Mouse (Mus musculus) thymus, postnatal 0 days (tissue): Measurements from ENCODE around the gene Vmn2r91. TPM values are rescaled to one million over a fixed set of nuclear protein-coding genes. Genes with fewer than 3 reads are reported as not detected.
"Not testable (repeated sequence)": the region's sequence is repeated elsewhere in the genome, so short reads cannot be mapped to it uniquely, and the experiment has no call there.

Source experiments
- DNase-seq: peaks from one replicate; pipeline ENCODE4 v3.0.0-alpha.2; 2015; ENCODE audit warnings: low spot score
- polyA plus RNA-seq: library from polyadenylated mRNA; unstranded; fragments of >200 nt; fragmentation: Nextera tagmentation; extraction: Ambion mirVana; gene quantifications from 2 replicates; pipeline ENCODE4 v1.2.1, GENCODE M21; 2015

Vmn2r91 gene
- polyA plus RNA-seq = not detected in 2 replicates

DNA sequence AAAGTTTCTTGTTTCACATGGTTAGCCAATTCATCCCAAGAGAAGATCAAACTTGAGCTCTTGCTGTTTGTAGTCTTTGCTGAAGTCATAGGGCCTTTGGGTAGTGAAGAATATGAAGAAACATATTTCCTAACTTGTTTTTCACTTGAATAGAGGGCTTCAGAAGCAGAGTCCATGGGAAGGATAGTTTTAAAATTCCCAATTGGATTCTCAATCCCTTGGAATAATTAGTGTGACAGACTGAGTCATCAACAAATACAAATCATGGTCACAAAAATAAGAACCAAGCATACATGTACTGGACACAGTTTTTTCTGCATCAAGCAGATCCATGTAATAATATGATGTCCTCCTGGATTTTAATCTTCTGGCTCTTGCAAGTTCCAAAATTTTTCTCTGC lies at the start of gene Vmn2r91:
Gene Vmn2r91 (plus strand): TSS at position 301 of the 400 bp plus-strand sequence.
- not testable (repeated sequence) for DNase-seq

GRCm38 (mm10) chr17:18049124-18049523 lies 35.7 kb upstream of the Vmn2r91 start, which contains the start of gene Vmn2r124:
Gene Vmn2r124, plus strand, starts transcription at chr17:18049424.
- DNase-seq = no peak

GRCm38 (mm10) chr17:18095626-18096025 lies 10.8 kb downstream of the Vmn2r91 start:
- not testable (repeated sequence) for DNase-seq

- DNase-seq = peak; percentile 11
These were observed 17.4 kb downstream of the Vmn2r91 start for GRCm38 (mm10) chr17:18102265-18102664.

- DNase-seq = not testable (repeated sequence)
These were observed 66.8 kb downstream of the Vmn2r91 start, which contains the start of gene Vmn2r92 for GRCm38 (mm10) chr17:18151587-18151986. Gene Vmn2r92, plus strand, starts transcription at chr17:18151887.

DNA sequence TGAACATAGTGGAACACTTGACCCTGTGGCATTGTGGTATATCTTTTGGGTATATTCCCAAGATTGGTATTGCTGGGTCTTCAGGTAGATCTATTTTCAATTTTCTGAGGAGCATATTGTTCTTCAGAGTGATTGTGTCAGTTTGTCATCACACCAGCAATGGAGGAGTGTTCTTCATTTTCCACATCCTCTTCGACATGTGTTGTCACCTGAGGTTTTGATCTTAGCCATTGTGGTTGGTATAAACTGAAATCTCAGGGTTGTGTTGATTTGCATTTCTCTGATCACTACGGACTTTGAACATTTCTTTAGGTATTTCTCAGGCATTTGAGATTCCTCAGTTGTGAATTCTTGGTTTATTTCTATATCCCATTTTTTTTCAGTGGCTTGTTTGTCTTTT lies 76.4 kb downstream of the Vmn2r91 start:
- DNase-seq = not testable (repeated sequence)

Other genes with a start within 250 kb of the Vmn2r91 start
- gene Has1, start 229.8 kb upstream of the Vmn2r91 start, polyA plus RNA-seq = 0.36 and 0.40 TPM in 2 replicates
- gene Fpr1, start 201.1 kb upstream of the Vmn2r91 start, polyA plus RNA-seq = 0.36 TPM in 1 of 2 replicates, not detected in the other
- gene Fpr2, start 197.2 kb upstream of the Vmn2r91 start, polyA plus RNA-seq = 0.22 and 0.34 TPM in 2 replicates
- not detected in 2 replicates for gene Fpr3, start 197.2 kb upstream of the Vmn2r91 start, polyA plus RNA-seq
- not detected in 2 replicates for gene Fpr-rs4, start 63.3 kb upstream of the Vmn2r91 start, polyA plus RNA-seq
- gene Vmn2r124, start 35.6 kb upstream of the Vmn2r91 start, polyA plus RNA-seq = not detected in 2 replicates
- gene Vmn2r92, start 66.9 kb downstream of the Vmn2r91 start, polyA plus RNA-seq = not detected in 2 replicates
- gene Vmn2r94, start 192.7 kb downstream of the Vmn2r91 start, polyA plus RNA-seq = not detected in 2 replicates
- not detected in 2 replicates for gene Vmn2r93, start 213.1 kb downstream of the Vmn2r91 start, polyA plus RNA-seq